Mouse (Mus musculus): ENCODE measurements around the gene Gm10775.
A peak's percentile ranks its signal among the peaks of the same experiment; 100 is the strongest.

Gm10775 gene

DNA sequence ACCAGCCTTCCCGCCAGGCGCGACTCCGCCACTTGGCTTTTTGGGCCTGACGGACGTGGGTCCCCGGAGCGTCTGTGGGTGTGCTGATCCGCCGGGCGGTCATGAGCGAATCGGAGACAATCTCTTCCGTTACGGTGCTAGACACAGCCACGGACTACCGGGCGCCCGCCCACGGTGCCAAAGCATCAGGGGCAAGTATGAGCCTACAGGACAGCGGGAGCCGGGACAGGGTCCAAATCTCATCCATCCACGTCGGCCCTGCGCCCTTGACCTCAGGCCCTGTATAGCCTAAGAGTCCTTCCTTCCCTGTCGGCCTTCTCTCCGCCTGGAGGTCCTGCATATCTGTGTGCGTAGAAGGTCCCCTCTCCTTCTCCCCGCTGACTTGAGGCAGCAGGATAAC is at the start of gene Gm10775:
Gene Gm10775 (plus strand): TSS at position 301 of the 400 bp plus-strand sequence.
- DNase-seq (ENCODE audit: extremely low read depth, low read depth): no peak

DNA sequence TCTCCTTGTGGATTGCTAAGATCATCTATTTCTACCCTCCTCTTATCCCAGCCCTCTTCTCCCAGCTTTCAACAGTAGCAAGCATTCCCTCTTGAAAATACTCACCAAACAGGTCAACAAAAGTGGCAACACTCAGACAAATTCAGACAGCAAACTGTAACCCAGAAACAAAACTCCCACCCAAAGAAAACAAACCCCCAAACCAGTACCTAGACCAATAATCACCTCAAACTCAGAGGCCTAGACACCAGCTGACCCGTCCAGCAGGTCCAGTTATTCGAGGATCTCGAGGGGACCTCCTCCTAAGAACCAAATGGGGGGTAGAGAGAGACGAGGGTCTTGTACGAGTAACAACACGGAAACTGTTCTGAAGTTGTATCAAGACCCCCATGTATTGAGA is 33.4 kb upstream of the Gm10775 start:
- DNase-seq (ENCODE audit: extremely low read depth, low read depth): no peak

DNA sequence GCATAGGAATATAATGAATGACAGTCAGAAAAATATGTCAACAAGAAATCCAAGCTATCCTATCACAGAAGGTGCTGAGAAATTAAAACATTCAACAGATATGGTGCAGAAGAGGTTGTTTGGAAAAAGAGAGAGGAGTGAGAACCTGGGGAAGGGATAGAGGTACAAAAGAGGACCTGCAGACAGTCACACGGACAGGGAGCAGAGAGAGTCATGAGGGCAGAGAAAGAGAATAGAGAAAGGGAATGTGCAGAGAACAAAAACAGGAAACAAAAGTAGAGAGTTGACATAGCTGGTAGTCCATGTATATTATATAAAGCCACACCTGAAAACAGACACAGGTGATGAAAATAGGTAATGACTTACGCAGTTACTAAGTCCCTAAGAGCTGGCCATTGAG is 32.7 kb upstream of the Gm10775 start:
- DNase-seq (ENCODE audit: extremely low read depth, low read depth): no peak

DNA sequence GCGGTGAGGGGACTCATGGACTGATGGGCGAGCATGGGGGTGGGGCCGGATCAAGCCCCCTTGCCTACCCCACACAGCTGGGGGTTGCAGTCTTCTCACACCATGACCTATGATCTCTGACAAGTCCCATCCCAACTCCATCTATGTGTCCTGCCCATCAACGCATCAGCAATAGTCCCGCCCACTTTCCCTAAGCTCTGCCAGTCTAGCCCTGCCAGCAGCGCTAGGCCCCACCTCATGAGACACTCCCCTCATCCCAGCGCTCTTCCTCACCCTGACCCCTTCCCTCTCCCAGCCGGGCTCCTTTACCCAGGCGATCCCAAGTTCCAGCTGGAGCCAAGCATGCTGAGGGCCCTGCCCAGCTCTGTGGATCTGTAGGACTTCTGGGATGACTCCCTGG is 22.1 kb upstream of the Gm10775 start:
- DNase-seq (ENCODE audit: extremely low read depth, low read depth): no peak

DNA sequence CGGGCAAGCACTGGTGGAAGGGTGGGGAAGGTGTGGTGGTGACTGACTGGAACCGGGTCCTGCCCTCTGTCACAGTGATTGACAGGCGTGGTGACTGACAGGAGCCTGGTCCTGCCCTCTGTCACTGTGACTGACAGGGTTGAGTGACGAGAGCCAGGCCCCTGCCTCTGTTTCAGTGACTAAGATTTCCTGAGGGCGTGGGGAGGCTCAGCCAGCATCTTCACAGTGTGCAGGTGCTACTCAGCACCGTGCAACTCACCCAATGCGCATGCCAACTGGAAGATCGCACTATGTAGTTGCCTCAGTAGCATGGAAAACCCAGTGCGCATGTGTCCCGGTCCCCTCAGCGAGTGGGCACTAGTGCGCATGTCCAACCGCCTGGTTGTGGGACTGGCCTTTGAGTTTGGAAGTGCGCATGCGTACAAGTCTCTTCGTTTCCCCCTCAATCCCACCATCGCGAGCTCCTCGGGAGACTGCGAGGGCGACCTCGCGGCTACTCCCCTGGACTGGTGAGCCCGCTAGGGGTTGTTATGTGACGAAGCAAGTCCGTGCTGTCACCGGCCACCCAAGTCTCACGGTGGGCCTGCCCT is 18.7 kb upstream of the Gm10775 start:
- DNase-seq (ENCODE audit: extremely low read depth, low read depth): peak; percentile 93

DNA sequence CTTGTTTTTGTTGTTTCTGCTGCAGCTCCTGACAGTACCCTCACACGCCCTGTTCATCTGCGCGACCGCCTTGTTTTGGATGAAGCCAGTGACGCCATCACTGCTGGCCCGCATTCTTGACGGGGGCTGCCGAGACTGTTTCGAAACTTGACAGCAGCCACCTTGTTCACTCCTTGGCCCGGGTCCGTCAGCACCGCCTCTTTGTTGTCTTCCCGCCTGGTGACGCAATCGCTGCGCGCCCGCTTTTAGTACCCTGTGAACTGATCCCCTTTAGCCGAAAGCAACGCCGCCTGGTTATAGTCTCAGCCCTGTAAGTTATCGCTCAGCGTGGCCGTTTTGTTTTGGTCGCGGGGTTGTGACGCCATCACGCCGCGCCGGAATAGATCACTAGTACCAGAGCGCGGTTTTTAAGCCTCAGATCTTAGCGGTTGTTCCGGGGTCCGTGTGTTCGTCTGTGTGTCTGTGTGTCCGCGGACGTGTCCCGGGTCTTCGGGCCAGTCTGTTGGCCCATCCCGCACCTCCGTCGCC is 18.2 kb upstream of the Gm10775 start:
- DNase-seq (ENCODE audit: extremely low read depth, low read depth): peak; percentile 84

DNA sequence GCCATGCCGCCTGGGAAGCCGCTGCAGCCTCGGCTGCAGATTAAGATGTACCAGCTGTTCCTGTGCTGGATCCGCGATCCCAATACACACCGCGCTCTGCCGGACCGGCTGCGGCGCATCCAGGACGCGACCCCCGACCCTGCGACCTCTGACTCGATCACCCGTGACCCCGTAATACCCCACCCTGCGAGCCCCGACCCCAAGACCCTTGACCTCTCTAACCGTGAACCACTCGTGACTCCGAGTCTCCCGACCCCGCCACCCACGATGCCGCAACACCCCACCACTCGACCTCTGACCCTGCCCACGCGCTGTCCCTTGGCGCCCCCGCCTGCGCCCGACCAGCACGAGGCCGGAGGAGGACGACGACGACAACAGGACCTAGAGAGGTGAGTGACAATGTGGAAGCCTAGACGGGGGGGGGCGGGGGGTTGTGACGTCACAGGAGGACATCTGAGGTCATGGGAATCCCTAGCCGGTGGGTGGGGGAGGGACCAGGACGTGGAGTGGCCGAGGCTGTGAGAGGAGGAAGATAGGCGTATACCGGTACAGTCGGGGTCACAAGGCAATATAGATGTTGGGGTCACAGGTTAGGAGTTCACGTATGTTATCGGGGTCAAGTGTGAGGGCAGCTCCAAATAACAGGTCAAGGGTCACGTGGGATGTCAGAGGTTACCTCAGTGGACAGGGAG is 17.6 kb upstream of the Gm10775 start:
- DNase-seq (ENCODE audit: extremely low read depth, low read depth): no peak

DNA sequence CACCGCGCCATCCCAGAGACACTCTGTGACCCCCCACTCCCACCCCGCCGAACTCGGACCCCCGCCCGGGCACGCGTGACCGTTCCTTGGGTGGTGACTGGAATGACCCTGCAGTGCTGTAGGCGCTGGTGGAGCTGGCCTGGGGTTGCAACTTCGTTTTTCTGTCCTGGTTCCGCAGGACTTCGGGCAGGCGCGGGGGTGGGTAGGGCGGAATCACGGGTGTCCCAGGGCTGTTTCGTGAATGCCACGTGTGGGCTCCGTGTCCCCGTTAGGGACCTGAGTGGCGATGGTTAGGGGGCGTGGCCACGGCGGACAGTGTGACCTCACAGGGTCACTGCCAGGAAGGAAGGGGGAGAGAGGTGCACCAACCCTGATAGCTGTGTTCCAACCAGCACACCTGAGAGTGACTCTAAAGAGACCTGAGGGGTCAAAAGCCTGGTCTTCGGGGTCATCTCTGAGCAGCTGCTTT is 17.0 kb upstream of the Gm10775 start:
- DNase-seq (ENCODE audit: extremely low read depth, low read depth): no peak

DNA sequence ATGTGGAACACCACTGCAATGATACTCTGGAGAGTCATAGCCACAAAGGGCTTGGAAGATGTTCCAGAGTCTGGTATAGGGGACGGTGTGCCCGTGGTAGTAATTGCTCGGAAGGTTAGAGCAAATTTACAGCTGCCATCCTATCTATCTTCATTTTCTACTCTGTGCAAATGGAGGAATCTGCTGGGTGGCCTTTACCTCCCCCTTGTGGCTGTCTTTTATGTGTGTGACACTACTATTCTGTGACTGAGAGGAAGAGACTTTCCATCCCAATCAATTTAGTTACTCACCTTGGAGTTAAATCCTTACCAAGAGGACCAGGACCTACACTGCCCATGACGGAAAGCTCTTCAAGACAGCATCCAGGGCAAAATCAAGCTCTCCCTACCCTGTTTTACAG is 16.1 kb upstream of the Gm10775 start:
- DNase-seq (ENCODE audit: extremely low read depth, low read depth): no peak

DNA sequence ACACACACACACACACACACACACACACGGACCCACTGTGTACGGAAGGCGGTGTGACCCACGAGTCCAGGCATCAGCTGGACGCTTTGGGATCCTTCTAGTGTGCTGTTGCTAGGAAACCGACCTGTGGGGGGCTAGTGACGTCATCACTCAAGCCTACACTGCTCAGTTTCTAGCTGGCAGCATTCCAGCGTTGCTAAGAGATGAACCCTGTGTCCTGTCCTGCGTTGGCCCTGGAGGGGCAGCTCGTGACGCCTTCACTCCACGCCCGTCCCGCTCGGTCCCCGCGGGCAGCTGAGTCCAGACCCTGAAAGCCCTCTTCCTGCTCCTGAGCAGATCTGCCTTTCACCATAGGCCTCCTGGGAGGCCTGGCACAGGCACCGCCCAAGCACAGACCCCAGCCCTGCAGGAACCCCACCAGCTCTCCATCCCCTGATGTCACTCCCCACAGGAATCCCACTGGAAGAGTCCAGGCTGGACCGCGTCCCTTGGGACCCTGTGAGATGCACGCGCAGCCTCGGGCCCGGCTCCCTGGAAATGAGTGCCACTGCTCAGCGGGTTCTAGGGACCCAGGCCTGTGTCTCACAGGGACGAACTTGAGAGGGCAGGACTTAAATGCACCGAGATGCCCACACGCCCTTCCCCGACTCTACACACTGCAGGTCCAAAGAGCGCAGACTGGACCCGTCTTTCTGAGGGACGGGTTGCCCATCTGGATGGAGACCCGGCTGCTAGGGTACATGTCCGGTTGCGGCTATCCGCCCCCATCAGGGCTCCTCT is 974 bp upstream of the Gm10775 start:
- no peak for DNase-seq (ENCODE audit: extremely low read depth, low read depth)

DNA sequence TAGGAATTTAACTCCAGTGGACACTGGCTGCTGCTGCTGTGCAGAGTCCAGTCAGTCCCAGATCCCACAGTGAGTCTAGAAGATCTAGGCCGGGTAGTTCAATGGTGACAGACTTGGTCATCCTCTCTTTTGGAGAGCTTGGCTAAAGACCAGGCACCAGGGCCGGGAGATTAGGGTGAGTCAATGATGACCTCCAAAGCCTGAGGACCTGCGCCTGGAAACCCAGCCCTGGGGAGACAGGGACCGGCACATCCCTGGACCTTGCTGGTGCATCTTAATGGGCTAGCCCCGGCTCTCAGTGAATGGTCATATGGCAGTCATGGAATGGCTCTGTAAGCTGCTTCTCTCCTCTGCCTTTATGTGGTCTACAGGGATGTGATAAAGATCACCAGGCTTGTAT is 2.7 kb downstream of the Gm10775 start:
- DNase-seq (ENCODE audit: extremely low read depth, low read depth): no peak

DNA sequence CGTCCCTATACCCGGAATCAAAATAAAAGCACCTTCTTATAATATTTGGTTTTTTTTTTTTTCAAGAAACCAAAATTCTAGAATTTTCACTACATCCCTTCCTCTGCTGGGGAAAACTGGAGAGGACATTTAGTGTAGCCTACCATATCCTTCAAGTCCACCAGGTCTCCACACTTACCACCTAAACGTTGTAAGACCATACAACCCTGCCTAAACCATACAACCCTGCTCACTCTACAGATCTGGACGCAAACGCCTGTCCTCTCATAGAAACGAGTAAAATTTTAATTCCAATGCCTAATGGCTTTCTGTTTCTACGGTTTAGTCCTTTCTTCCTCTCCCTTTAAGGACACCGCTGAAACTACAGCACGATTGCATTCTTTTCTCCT is 18.6 kb downstream of the Gm10775 start:
- DNase-seq (ENCODE audit: extremely low read depth, low read depth): no peak

DNA sequence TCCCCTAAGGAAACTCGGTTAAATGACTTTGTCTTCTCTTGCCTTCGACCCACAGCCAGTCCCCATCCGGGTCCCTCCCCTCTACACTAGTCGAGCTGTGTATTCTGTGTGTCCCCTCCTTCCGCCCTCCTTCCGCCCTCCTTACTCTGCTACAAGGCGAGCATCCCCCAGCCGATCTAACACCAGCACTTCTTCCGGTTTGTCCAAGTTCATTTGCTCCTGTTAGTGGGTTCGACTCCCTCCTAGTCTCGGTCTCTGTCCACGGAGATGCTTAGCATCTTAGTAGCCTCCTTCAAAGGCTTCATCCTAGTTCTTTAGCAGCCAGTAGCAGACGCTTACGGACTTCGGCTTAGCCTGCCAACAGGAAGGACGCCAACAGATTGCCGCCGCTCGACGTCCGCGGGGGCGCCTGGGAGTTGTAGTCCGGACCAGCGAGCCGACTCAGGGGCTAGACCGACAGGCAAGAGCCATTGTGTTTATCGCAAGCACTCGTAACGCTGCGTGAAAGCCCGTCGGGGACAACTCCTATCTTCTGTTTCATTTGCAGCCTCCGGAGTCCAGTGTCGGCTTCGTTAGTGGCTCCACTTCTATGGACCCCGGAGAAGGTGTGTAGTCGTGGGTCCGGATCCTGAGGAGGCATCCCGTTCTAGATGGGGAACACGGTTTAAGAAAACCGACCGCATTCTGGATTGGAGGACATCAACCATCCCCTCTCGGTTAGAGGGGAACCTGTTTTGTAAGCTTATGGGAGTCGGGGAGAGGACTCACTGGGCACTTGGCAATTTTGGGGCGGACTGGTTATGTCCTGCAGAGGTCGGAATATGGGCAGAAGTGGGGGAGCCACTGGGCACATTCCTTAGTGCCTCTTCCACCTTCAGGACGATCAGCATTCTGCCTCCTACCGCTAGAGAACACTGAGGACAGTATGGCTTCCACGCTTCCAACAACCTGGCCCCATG is 19.3 kb downstream of the Gm10775 start, which contains the start of gene Zfp369:
Gene Zfp369 (plus strand): TSS at position 432 of the 959 bp plus-strand sequence.
- DNase-seq (ENCODE audit: extremely low read depth, low read depth): peak; percentile 86

DNA sequence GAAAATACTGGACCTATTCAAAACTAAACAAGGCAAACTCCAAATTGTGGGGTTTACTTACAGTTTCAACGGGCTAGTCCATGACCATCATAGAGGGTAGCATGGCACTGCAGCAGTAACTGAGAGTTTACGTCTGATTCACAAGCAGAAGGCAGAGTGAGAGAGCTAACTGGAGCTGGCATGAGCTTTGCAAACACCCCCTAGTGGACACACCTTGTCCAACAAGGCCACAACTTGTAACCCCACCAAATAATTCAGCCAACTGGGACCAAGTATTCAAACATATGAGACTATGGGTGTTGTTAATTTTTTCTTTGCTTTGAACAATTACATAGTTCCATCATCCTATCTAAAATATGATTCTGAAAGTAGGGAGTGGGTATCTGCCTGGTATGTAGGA is 27.4 kb downstream of the Gm10775 start:
- no peak for DNase-seq (ENCODE audit: extremely low read depth, low read depth)

DNA sequence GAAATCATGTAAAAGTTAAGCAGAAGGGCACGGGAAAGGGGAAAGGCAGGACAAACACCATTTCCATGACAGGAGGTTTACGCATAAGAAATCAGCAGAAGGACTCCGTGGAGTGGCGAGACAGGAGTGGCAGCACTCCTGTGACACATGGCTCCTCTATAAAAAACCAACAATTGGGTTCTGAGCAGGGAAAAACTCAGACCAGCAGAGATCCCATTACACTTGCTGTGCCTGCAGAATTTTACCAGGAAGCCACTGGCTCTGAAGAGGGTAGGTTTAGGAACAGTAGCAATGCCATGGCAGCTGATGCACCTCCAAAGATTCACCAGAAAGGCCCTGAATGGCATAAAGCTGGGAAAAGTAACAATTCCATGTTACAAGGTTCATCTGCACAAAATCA is 37.0 kb downstream of the Gm10775 start:
- no peak for DNase-seq (ENCODE audit: extremely low read depth, low read depth)
